Mouse (Mus musculus): ENCODE data around the gene Lgr6. TPM values are rescaled to one million over a fixed set of nuclear protein-coding genes. Genes with fewer than 3 reads are reported as not detected.

The Lgr6 gene
- polyA plus RNA-seq, 2 experiments: 3.2 to 8.3 TPM

DNA sequence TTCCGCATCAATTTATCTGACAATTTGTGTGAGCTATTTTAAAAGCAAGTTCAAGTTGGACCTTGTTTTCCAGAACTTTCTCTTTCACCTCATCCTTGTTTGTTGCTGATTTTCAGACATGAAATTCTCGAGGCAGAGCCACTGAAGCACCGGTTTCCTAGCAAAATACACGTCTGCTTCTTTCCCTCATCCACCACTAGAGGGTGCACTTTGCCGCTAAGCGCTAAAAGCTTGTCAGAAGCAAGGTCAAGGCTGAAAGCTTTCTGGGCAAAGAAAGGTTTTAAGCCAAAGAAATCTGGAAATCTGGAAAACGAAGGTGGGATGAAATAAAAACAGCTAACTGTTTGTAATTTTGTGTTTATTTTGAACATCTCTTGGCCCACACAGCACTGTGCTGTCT, 115.7 kb downstream of the Lgr6 start:
- H3K4me2 ChIP-seq (replicated peaks; ENCODE audit: low read depth, low read length, severe bottlenecking): no peak overlapping the region
- no peaks in the 10 kb centered on the region; the same call in 1 of the 2 replicates for H3K27me3 ChIP-seq (ENCODE audit: control insufficient read depth, insufficient read depth, low read length)
- H3K4me1 ChIP-seq (ENCODE audit: control insufficient read depth, insufficient read depth, low read length): peaks cover 16% of the 10 kb centered on the region
- DNase-seq (ENCODE audit: low spot score) (peak; percentile 85), ATAC-seq (ENCODE audit: low FRiP score, low read depth) (no peak)
- no peak for TF ChIP-seq POLR2A (IDR thresholded peaks at IDR 0.05; ENCODE audit: borderline replicate concordance, extremely low read depth, insufficient read depth, insufficient read length)
- no peaks in the 10 kb centered on the region for H3K9me3 ChIP-seq (ENCODE audit: control insufficient read depth, low read length)
- H3K36me3 ChIP-seq (ENCODE audit: control insufficient read depth, insufficient read depth, low read length): no peaks in the 10 kb centered on the region
- no peak overlapping the region for H3K9ac ChIP-seq (ENCODE audit: low read depth, low read length, severe bottlenecking)
- 7% methylated on average over 7 of the region's 7 CpGs for WGBS
- no peak overlapping the region for H3K4me3 ChIP-seq (replicated peaks; ENCODE audit: low read length)
- H3K27ac ChIP-seq (replicated peaks; ENCODE audit: low read depth, low read length): no peak overlapping the region

DNA sequence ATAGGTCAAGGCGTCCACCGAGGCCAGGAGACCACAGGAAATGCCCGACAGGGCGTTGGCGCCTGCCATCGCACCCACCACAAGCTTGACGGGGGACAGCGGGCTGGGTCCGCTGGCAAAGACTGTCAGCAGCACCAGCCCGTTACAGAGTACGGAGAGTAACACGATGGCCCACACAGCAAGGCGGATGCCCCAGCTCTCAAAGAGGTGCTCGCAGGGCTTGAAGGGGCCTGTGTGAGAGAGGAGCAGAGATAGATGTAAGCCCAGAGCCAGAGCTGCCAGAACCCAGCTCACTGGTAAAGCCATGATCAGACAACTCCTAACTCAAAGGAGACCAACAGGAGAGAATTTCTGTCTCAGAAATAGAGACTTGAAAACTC, 117.1 kb downstream of the Lgr6 start:
- Histone ChIP-seq H3K9me3 (ENCODE audit: control insufficient read depth, low read length) (no peaks in the 10 kb centered on the region), H3K4me3 (replicated peaks; ENCODE audit: low read length) (peak overlapping the region; percentile 37), H3K9ac (ENCODE audit: low read depth, low read length, severe bottlenecking) (peak overlapping the region; percentile 44), H3K4me2 (replicated peaks; ENCODE audit: low read depth, low read length, severe bottlenecking) (peak overlapping the region; percentile 72), H3K27ac (replicated peaks; ENCODE audit: low read depth, low read length) (no peak overlapping the region), H3K27me3 (ENCODE audit: control insufficient read depth, insufficient read depth, low read length) (no peaks in the 10 kb centered on the region; the same call in 1 of the 2 replicates), H3K36me3 (ENCODE audit: control insufficient read depth, insufficient read depth, low read length) (no peaks in the 10 kb centered on the region), H3K4me1 (ENCODE audit: control insufficient read depth, insufficient read depth, low read length) (peaks cover 16% of the 10 kb centered on the region)
- ATAC-seq (ENCODE audit: low FRiP score, low read depth): no peak
- no peak for TF ChIP-seq POLR2A (IDR thresholded peaks at IDR 0.05; ENCODE audit: borderline replicate concordance, extremely low read depth, insufficient read depth, insufficient read length)
- DNase-seq (ENCODE audit: low spot score): no peak
- WGBS: 16% methylated on average over 14 of the region's 14 CpGs

DNA sequence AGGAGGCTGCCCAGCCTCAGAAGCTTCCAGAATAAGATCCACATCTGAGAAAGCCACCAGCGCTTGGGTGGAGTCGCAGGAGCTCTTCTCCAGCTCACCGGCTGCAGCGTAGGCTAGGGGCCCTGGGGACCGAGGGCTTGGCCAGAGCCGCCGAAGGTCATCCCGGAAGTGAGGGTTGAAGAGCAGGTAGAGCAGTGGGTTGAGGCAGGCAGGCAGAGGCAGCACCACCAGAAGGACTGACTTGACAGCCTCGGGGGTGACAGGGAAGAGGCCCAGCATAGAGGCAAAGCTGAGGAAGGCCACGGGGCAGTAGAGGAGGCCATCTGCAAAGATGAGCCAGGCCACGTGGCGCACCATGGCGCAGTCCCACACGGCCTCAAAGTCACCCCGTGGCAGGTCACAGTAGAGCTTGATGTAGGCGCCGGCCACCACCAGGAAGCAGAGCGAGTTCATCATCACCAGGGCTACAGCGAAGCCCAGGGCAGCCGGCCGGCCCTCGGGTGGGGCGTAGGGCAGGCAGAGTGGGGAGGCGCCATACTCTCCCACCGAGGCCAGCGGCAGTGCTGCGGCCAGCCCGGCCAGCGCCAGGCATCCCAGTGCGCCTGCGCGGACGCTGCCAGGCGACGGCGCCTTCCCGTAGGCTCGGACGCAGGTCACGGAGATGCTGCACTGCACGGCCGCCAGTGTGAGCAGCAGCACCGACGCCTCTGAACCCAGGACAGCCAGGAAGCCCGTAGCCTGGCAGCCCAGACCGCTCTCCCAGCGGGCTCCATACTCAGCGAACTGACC, 117.7 kb downstream of the Lgr6 start:
- Histone ChIP-seq H3K4me2 (replicated peaks; ENCODE audit: low read depth, low read length, severe bottlenecking) (peak overlapping the region; percentile 72), H3K4me3 (replicated peaks; ENCODE audit: low read length) (peak overlapping the region; percentile 37), H3K27ac (replicated peaks; ENCODE audit: low read depth, low read length) (no peak overlapping the region), H3K36me3 (ENCODE audit: control insufficient read depth, insufficient read depth, low read length) (no peaks in the 10 kb centered on the region), H3K4me1 (ENCODE audit: control insufficient read depth, insufficient read depth, low read length) (peaks cover 11% of the 10 kb centered on the region), H3K9ac (ENCODE audit: low read depth, low read length, severe bottlenecking) (peak overlapping the region; percentile 44), H3K27me3 (ENCODE audit: control insufficient read depth, insufficient read depth, low read length) (no peaks in the 10 kb centered on the region; the same call in 1 of the 2 replicates), H3K9me3 (ENCODE audit: control insufficient read depth, low read length) (no peaks in the 10 kb centered on the region)
- ATAC-seq (ENCODE audit: low FRiP score, low read depth) (peak; percentile 48; the same call in 1 of the 2 replicates), DNase-seq (ENCODE audit: low spot score) (no peak)
- WGBS: 34% methylated on average over 42 of the region's 48 CpGs
- 0 out of 2 replicates have a peak, but pooled peaks have one; percentile 28 for TF ChIP-seq POLR2A (IDR thresholded peaks at IDR 0.05; ENCODE audit: borderline replicate concordance, extremely low read depth, insufficient read depth, insufficient read length)

DNA sequence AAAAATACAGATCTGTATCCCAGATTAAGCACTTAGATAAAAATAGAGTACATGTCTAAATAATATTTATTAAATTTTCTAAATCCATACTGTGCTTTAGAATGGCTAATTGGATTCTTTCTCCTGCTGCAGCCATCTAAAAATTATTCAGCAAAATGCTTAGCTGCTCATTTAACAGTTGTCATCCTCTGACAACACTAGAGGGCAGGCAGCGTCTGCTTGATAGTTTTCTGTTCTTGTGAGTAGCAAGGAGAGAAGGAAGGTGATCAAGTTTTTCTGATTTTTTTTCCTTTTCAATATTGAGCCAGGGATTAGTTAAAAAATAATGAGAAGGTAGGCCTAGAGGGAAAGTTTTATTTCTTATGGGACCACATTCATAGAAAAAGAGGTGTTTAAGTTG, 132.2 kb downstream of the Lgr6 start:
- peaks cover 30% of the 10 kb centered on the region for H3K36me3 ChIP-seq (ENCODE audit: control insufficient read depth, insufficient read depth, low read length)
- no peak overlapping the region for H3K4me2 ChIP-seq (replicated peaks; ENCODE audit: low read depth, low read length, severe bottlenecking)
- DNase-seq (ENCODE audit: low spot score): no peak
- no peaks in the 10 kb centered on the region for H3K4me1 ChIP-seq (ENCODE audit: control insufficient read depth, insufficient read depth, low read length)
- H3K4me3 ChIP-seq (replicated peaks; ENCODE audit: low read length): no peak overlapping the region
- H3K27ac ChIP-seq (replicated peaks; ENCODE audit: low read depth, low read length): no peak overlapping the region
- no peak overlapping the region for H3K9ac ChIP-seq (ENCODE audit: low read depth, low read length, severe bottlenecking)
- WGBS: 70% methylated on average over 1 of the region's 1 CpGs
- H3K27me3 ChIP-seq (ENCODE audit: control insufficient read depth, insufficient read depth, low read length): no peaks in the 10 kb centered on the region
- ATAC-seq (ENCODE audit: low FRiP score, low read depth): no peak
- TF ChIP-seq POLR2A (IDR thresholded peaks at IDR 0.05; ENCODE audit: borderline replicate concordance, extremely low read depth, insufficient read depth, insufficient read length): no peak
- no peaks in the 10 kb centered on the region for H3K9me3 ChIP-seq (ENCODE audit: control insufficient read depth, low read length)

DNA sequence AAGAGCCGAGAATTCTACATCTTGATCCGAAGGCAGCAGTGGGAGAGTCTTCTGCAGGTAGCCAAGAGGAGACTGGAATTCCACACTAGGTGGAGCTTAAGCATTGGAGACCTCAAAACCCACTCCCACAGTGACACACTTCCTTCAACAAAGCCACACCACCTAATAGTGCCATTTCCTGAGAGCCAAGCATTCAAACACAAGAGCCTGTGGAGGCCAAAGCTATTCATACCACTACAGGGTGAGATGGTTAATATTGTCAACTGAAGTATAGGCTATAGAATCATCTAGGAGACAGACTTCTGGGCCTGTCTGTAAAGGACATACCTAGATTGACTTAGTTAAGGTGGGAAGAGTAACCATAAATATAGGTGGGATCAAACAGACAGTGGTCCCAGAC, 139.6 kb downstream of the Lgr6 start:
- no peaks in the 10 kb centered on the region for H3K9me3 ChIP-seq (ENCODE audit: control insufficient read depth, low read length)
- no peak overlapping the region for H3K4me3 ChIP-seq (replicated peaks; ENCODE audit: low read length)
- peaks cover 17% of the 10 kb centered on the region for H3K36me3 ChIP-seq (ENCODE audit: control insufficient read depth, insufficient read depth, low read length)
- DNase-seq (ENCODE audit: low spot score) (no peak), ATAC-seq (ENCODE audit: low FRiP score, low read depth) (no peak)
- 98% methylated on average over 2 of the region's 2 CpGs for WGBS
- H3K9ac ChIP-seq (ENCODE audit: low read depth, low read length, severe bottlenecking): no peak overlapping the region
- H3K27ac ChIP-seq (replicated peaks; ENCODE audit: low read depth, low read length): no peak overlapping the region
- H3K27me3 ChIP-seq (ENCODE audit: control insufficient read depth, insufficient read depth, low read length): no peaks in the 10 kb centered on the region
- no peak for TF ChIP-seq POLR2A (IDR thresholded peaks at IDR 0.05; ENCODE audit: borderline replicate concordance, extremely low read depth, insufficient read depth, insufficient read length)
- H3K4me2 ChIP-seq (replicated peaks; ENCODE audit: low read depth, low read length, severe bottlenecking): no peak overlapping the region
- H3K4me1 ChIP-seq (ENCODE audit: control insufficient read depth, insufficient read depth, low read length): 0 out of 2 replicates have a peak, but pooled peaks cover 3% of the 10 kb centered on the region

All from limb, embryonic 14.5 days (tissue).